ENCODE assay signal across 9 mouse cellular contexts in genomic region chr5:150137772-150138451, GRCm38 (mm10). TPM values are rescaled to one million over a fixed set of nuclear protein-coding genes. Genes with fewer than 3 reads are reported as not detected.
DNase-seq lines count a peak whose midpoint lies in the region; ATAC-seq and TF ChIP-seq lines count a peak whose summit lies in the region.
"Had no signal": no experiment of that assay in that cellular context is flagged by ENCODE, and none has a peak within 500 bp of the region (broad histone marks: within the 10 kb centered on the region; RNA-seq: fewer than 3 reads in every experiment).

No protein-coding gene starts in this region.

- no peak for TF ChIP-seq POLR2A in CH12.LX (IDR thresholded peaks at IDR 0.05; ENCODE audit: low read depth, low read length)

- ATAC-seq in erythroblast, adult 5-6 weeks (replicated peaks; ENCODE audit: low FRiP score, poor library complexity, severe bottlenecking): peak; percentile 78; the same call in 1 of the 2 replicates
- no peak for ATAC-seq in activated CD4-positive, CD25-positive, alpha-beta regulatory T cell, adult 4 months

- in situ Hi-C loops in CH12.LX (cut with MboI; ENCODE audit: low pct_ligation_motif_present, low pct_unique_long_range_greater_than_20kb, low sequenced_read_pairs): no loop called here

- H3K36me3 ChIP-seq in CH12.LX (replicated peaks in 1 of 2; ENCODE audit: control insufficient read depth in 1 of 2, insufficient read depth in 1 of 2, low read length in 1 of 2): no peaks in the 10 kb centered on the region
- H3K36me3 ChIP-seq: embryonic facial prominence, embryonic 15.5 days had no signal

- H3K79me2 ChIP-seq in CH12.LX (replicated peaks; ENCODE audit: control insufficient read depth, extremely low read depth, insufficient read depth, poor library complexity, severe bottlenecking): no peaks in the 10 kb centered on the region

- no peak for DNase-seq in left cerebral cortex, adult 2 months (ENCODE audit: extremely low spot score in 1 of 2, low spot score in 2 of 2)
- DNase-seq in left cerebral cortex, adult 9 months (ENCODE audit: low spot score in 2 of 2): no peak
- DNase-seq in A20 (ENCODE audit: low read depth, low spot score) (peak; percentile 35), CH12.LX (ENCODE audit: extremely low read depth) (peak; percentile 7)
- no peak for DNase-seq in urinary bladder, postnatal 4 days (ENCODE audit: low spot score in 2 of 2)
- DNase-seq: gastrocnemius, postnatal 14 days had no signal

- H3K9ac ChIP-seq in CH12.LX (ENCODE audit: insufficient read depth, low read depth): no peak overlapping the region
- H3K9ac ChIP-seq: embryonic facial prominence, embryonic 15.5 days had no signal

- no peak overlapping the region for H3K4me3 ChIP-seq in left cerebral cortex, adult 2 months
- no peak overlapping the region for H3K4me3 ChIP-seq in CH12.LX (replicated peaks in 1 of 3; ENCODE audit: low read depth in 2 of 3, low read length in 2 of 3, poor library complexity in 1 of 3)
- H3K4me3 ChIP-seq: embryonic facial prominence, embryonic 15.5 days had no signal

- H3K4me1 ChIP-seq in CH12.LX (ENCODE audit: control insufficient read depth in 1 of 2, insufficient read depth in 2 of 2): no peaks in the 10 kb centered on the region
- H3K4me1 ChIP-seq: embryonic facial prominence, embryonic 15.5 days had no signal

- TF ChIP-seq CTCF in left cerebral cortex, adult 2 months (IDR thresholded peaks at IDR 0.05): peak; percentile 27
- peak in 1 of 2 experiments; percentile 4; a peak in 1 of 4 replicates for TF ChIP-seq CTCF in CH12.LX (conservative IDR thresholded peaks at IDR 0.05 in 1 of 2, IDR thresholded peaks at IDR 0.05 in 1 of 2; ENCODE audit: low read depth in 2 of 2, low read length in 2 of 2)

- intact Hi-C loops in left cerebral cortex, adult 2 months (cut with DNase I): no loop called here

- dilution Hi-C loops in CH12.LX (cut with MboI; ENCODE audit: extremely low pct_ligation_motif_present, extremely low pct_unique_long_range_greater_than_20kb, low sequenced_read_pairs): no loop called here

- no peak overlapping the region for H3K27ac ChIP-seq in left cerebral cortex, adult 2 months
- no peak overlapping the region for H3K27ac ChIP-seq in CH12.LX (ENCODE audit: insufficient read depth, low read depth)
- H3K27ac ChIP-seq: embryonic facial prominence, embryonic 15.5 days had no signal

- no peak for TF ChIP-seq EP300 in CH12.LX (IDR thresholded peaks at IDR 0.05; ENCODE audit: low read length)

- peaks cover 60% of the 10 kb centered on the region for H3K9me3 ChIP-seq in CH12.LX (replicated peaks; ENCODE audit: low read length)
- H3K9me3 ChIP-seq: embryonic facial prominence, embryonic 15.5 days had no signal

- H3K4me2 ChIP-seq in CH12.LX (ENCODE audit: insufficient read depth, low read depth, poor library complexity, severe bottlenecking): no peak overlapping the region
- H3K4me2 ChIP-seq: embryonic facial prominence, embryonic 15.5 days had no signal

- TF ChIP-seq RAD21 in CH12.LX (IDR thresholded peaks at IDR 0.05; ENCODE audit: low read depth, low read length): no peak

- no peaks in the 10 kb centered on the region for H3K27me3 ChIP-seq in CH12.LX (replicated peaks)
- H3K27me3 ChIP-seq: embryonic facial prominence, embryonic 15.5 days had no signal

TF ChIP-seq in CH12.LX, 34 proteins besides CTCF, POLR2A, EP300 and RAD21:
- TF ChIP-seq MAFK (IDR thresholded peaks at IDR 0.05; ENCODE audit: insufficient replicate concordance, low read length): no peak
- no peak for TF ChIP-seq RCOR1 (conservative IDR thresholded peaks at IDR 0.05; ENCODE audit: low read depth, low read length)
- TF ChIP-seq IRF4 (IDR thresholded peaks at IDR 0.05; ENCODE audit: low read depth, low read length): no peak
- TF ChIP-seq TBP (conservative IDR thresholded peaks at IDR 0.05; ENCODE audit: low read depth, low read length): no peak
- TF ChIP-seq NELFE (IDR thresholded peaks at IDR 0.05; ENCODE audit: low read depth, low read length): no peak
- no peak for TF ChIP-seq USF1 (IDR thresholded peaks at IDR 0.05; ENCODE audit: low read depth, low read length)
- TF ChIP-seq MAZ (IDR thresholded peaks at IDR 0.05; ENCODE audit: low read depth, low read length): no peak
- TF ChIP-seq ZMIZ1 (IDR thresholded peaks at IDR 0.05; ENCODE audit: low read depth, low read length): no peak
- no peak for TF ChIP-seq E2F4 (IDR thresholded peaks at IDR 0.05; ENCODE audit: insufficient replicate concordance, low read depth, low read length)
- no peak for TF ChIP-seq SMC3 (IDR thresholded peaks at IDR 0.05; ENCODE audit: low read depth, low read length)

RNA-seq across cellular contexts. Expression of gene Fry, which starts 19.5 kb away (rescaled TPM):
- 100 to 1,000 TPM; 194 to 203 TPM for total RNA-seq in left cerebral cortex, adult 2 months (2021)
- 0.34 and 0.50 TPM in 2 replicates for total RNA-seq in CH12.LX (2012; rRNA removed)
- 0.34 and 0.97 TPM in 2 replicates for total RNA-seq in CH12.LX (2014; rRNA removed)
- polyA plus RNA-seq in CH12.LX (2012; ENCODE audit: insufficient read length, low read depth): 0.78 and 0.80 TPM in 2 replicates
- total RNA-seq in erythroblast, adult 5-6 weeks (2015; ENCODE audit: low replicate concordance): 16.1 and 30.1 TPM in 2 replicates
- total RNA-seq in erythroblast, adult 5-6 weeks (2017; ENCODE audit: low replicate concordance): 10.3 and 16.4 TPM in 2 replicates
- polyA plus RNA-seq in activated CD4-positive, CD25-positive, alpha-beta regulatory T cell, adult 4 months (2017; shearing (Covaris generic)): 10 to 100 TPM; 12.7 to 17.8 TPM

Comparison
In these comparisons a context has a peak if more than half of its experiments do, and no peak if none do; other contexts are left out.
1. DNase-seq: peak in A20 (single experiment) and CH12.LX (single experiment); none in left cerebral cortex, adult 2 months (0 of 2), left cerebral cortex, adult 9 months (0 of 2) and urinary bladder, postnatal 4 days (0 of 2).
2. RNA of gene Fry, which starts 19.5 kb away (total RNA-seq): 194 to 203 TPM in left cerebral cortex, adult 2 months and 10.3 to 30.1 TPM in erythroblast, adult 5-6 weeks; 0.34 to 0.97 TPM in CH12.LX; every median in the first group is over 4 times any median in the second.